Mouse (Mus musculus): Measurements from ENCODE around the gene Map3k11.

- TF ChIP-seq CTCF (IDR thresholded peaks at IDR 0.05; ENCODE audit: low read depth) (no peak), EP300 (IDR thresholded peaks at IDR 0.05; ENCODE audit: low read depth) (peak; percentile 91)
Measured at GRCm38 (mm10) chr19:5722848-5723425, 34.4 kb downstream of the Map3k11 start.
